Mouse (Mus musculus) gastrocnemius, postnatal 25 days (tissue): ENCODE data around the gene Pmpca. TPM values are rescaled to one million over a fixed set of nuclear protein-coding genes. Genes with fewer than 3 reads are reported as not detected.
A peak's percentile ranks its signal among the peaks of the same experiment; 100 is the strongest.
"Not testable (repeated sequence)": the region's sequence is repeated elsewhere in the genome, so short reads cannot be mapped to it uniquely, and the experiment has no call there.

Experiments
- DNase-seq: peaks from one replicate; pipeline ENCODE4 v3.0.0; 2022
- total RNA-seq, 2 experiments: library from RNA; stranded (reverse); gene quantifications; 1 replicate in 1 of 2; 2 replicates in 1 of 2; pipeline ENCODE4 v1.2.3; 2021

Pmpca gene
- total RNA-seq, 2 experiments from 2014 or later = 128 to 139 TPM

GRCm38 (mm10) chr2:26368572-26368971 lies 20.6 kb upstream of the Pmpca start:
- no peak for DNase-seq

GRCm38 (mm10) chr2:26372396-26372795 lies 16.7 kb upstream of the Pmpca start:
- DNase-seq = no peak

- peak; percentile 73 for DNase-seq
Measured at GRCm38 (mm10) chr2:26380131-26380771, 8.9 kb upstream of the Pmpca start, which contains the start of gene Snapc4. Gene Snapc4 (minus strand): TSS chr2:26380653.

GRCm38 (mm10) chr2:26380871-26381270 lies 8.3 kb upstream of the Pmpca start:
- DNase-seq = not testable (repeated sequence)

GRCm38 (mm10) chr2:26387713-26388112 lies 1.4 kb upstream of the Pmpca start:
- no peak for DNase-seq

- no peak for DNase-seq
Measured at GRCm38 (mm10) chr2:26388682-26389153, 421 bp upstream of the Pmpca start.

DNA sequence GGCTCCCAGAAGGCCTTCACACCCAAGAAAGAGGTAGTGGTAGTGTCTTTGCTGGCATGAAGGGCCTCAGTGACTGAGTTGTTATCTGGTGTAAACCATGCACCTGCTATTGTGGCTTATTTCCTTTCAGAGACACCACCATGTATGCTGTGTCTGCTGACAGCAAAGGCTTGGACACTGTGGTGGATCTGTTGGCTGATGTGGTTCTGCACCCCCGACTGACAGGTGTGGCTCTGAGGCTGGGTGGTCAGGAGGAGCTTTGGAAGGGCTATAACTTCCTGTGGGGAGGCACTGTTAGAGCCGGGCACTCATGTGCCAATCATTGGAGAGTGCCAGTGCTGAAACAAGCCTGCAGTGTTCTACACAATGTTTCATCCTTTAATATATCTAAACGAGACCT lies 1.8 kb downstream of the Pmpca start:
- DNase-seq = no peak

DNA sequence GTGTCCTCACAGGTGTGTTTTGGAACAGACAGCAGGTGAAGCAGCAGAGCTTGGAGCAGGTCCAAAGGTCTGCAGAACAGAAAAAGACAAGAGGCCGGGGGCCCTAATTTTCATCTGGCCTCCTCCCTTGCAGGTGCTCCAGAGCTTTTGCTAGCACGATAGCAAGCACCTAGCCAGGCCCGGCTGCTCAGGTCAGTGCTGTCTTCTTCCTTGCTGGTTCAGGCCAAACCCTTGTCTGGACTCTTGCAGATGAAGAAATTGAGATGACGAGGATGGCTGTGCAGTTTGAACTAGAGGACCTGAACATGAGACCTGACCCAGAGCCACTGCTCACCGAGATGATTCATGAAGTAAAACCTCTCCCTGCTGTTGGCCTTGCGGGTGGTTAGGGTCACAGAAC lies 2.5 kb downstream of the Pmpca start:
- no peak for DNase-seq

DNA sequence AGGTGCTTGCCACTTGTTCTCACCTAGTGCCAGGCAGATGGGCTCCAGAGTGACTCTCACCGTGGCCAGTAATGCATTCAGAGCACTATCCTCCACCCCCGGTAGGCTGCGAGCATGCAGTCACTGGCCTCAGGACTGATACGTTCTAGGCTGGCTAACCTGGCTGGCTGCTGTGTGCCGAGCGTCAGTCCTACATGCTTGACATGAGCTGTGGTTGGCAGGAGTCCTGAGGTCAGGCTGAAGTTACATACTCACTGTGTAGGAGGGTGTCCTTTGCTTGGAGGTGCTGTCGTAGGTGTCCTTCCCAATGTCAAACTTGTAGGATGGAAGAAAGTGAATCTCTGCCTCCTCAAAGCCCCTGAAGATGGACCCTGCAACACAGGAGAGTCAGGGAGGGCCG lies 9.8 kb downstream of the Pmpca start:
- no peak for DNase-seq

DNA sequence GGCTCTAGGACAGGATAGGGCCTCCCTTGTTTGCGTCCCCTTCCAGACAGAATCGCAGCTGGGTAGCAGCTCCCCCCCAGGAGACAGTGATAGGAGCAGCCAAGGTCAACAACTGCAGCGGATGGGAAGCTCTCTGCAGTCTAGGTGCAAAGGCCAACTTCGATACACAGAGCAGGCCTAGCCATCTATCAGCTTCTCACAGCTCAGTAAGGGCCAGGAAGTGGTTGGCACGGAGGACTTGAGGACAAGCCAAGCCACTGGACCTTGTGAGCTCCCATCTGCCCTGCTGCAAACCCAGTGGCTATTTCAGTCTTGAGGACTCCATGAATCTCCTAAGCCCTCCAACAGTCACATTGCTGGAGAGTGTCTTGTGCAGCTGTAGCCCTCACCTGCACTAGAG lies 10.5 kb downstream of the Pmpca start:
- DNase-seq = peak; percentile 50

- DNase-seq = no peak
Measured at GRCm38 (mm10) chr2:26400296-26400695, 11.2 kb downstream of the Pmpca start.

- DNase-seq = no peak
Measured at GRCm38 (mm10) chr2:26401023-26401422, 11.9 kb downstream of the Pmpca start.

- DNase-seq = no peak
Measured at GRCm38 (mm10) chr2:26402265-26402664, 13.1 kb downstream of the Pmpca start.

DNA sequence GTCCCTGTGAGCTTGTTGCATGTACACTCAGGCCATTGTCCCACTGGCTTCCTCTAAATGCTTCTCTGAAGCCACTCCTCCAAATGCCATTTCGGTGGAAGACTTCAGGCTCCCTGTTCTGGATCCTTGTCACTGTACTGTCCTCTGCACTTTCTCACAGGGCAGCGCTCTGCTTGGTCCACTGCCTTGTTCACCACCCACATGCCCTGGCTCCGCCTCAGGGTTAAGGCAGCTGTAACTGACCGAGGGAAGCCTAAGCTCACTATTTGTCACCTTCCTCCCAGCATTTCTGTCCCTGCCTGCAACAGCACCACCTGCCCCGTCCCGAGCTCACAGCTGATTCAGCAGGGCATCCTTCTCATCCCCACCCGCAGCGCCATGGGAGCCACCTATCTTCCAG lies 14.2 kb downstream of the Pmpca start:
- no peak for DNase-seq

GRCm38 (mm10) chr2:26408515-26409356 lies 19.6 kb downstream of the Pmpca start, which contains the start of gene Inpp5e:
Gene Inpp5e (minus strand): TSS chr2:26409203.
- peak; percentile 94 for DNase-seq

DNA sequence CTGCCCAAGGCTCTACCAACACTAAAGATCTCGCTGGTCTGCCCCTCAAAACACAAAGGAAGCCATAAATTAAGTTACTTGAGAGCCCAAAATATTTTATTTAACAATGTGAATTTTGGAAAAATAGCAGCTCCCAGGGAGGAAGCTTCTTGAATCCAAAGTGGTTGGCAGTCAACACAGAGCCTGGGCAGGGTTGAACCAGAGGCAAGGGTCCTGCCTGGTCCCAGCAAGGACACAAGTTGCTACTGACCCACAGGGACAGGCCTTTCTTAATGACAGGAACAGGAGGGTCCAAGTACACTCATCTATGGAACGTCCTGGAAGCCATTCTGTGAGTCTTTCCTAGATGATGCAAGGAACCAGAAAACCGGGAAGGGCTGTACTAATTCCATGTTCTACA lies 20.2 kb downstream of the Pmpca start:
- DNase-seq = no peak

DNA sequence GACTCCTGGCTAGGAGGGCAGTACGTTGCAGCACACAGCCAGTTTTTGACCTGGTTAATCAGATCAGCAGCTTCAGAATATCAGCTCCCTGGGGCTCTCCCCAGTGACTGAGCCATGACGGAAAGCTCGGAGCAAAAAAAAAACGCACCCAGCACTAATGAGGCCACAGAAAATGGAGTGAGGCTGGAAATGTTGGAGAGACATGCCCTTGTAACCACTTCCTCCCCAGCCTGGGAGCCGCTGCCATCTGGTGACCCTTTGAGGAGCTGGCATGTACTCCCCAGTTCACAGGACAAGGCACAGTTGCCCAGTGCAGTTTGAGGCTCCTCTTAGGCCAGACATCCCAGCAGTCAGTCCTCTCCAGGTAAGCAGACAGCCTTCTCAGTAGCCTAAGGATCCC lies 21.0 kb downstream of the Pmpca start:
- no peak for DNase-seq

DNA sequence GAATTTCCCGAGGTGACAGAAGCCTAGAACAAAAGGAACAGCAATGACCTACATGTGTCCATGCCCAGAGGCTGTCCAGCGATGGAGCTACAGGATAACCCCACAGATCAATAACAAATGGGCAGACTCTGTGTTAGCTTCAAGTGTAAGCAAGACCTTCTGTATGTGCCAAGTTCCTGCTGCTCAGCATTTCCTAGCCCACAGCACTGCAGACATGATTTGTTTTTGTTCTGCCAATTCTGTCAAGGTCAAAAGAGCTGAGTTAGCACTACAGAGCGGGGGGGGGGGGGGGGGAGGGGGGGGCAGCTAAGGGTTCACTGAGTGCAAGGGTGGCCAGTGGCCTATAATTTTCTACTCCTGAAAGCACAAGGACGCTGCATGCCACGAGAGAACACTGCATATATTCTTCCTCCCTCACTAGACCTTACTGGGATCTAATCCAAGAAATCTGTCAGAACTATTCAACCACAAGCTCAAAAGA lies 21.8 kb downstream of the Pmpca start:
- no peak for DNase-seq

DNA sequence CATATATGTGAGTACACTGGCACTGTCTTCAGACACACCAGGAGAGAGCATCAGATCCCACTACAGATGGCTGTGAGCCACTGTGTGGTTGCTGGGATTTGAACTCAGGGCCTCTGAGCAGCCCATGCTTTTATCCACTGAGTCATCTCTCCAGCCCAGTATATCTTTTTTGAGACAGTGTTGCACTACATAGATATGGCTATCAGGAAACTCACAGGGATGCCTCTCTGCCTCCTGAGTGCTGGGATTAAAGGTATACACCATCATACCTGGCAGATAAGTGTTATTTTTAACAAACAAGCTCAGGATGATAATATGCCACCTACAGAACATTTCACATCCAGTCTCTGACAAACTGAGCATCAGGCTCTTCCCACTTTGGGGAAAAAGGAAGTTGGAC lies 27.9 kb downstream of the Pmpca start:
- no peak for DNase-seq

DNA sequence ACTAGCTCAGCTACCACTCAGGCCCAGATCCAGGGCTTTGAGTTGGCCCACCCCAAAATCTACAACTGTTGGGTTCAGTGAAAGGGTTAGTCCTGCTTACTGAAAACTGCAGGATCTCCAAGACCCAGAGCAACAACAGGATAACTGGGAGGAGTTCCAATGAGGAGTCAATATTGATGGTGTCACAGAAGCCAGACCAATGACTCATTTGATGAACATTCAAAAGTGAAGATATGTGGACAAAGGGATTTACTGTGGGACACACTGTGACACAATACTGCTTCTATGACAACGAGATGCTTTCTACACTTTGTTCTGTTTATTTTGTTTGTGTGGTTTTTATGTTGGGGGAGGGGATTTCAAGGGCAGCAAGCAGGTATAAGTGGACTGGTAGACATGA lies 29.0 kb downstream of the Pmpca start:
- no peak for DNase-seq

DNA sequence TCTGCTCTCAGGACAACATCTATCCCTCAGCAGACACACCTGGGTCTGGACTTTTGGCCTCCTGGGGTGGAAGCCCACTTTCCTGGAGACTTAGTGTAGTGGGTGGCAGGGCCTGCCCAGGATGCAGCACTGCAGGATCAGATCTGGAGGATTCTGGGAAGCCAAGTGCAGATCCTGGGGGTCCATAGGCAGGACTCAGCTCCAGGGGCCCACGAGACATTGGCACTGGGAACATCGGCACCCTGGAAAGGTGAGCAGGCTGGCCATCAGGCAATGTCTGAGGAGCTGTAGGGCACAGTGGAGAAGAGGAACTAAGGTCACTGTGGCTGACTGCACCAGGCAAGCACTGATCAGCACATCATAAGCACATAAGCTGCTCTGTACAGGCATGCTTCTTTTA lies 32.8 kb downstream of the Pmpca start:
- DNase-seq = no peak

GRCm38 (mm10) chr2:26423086-26423485 lies 33.9 kb downstream of the Pmpca start:
- no peak for DNase-seq

- no peak for DNase-seq
Measured at GRCm38 (mm10) chr2:26424541-26424940, 35.4 kb downstream of the Pmpca start.
